Mouse (Mus musculus): ENCODE measurements around the gene Aass.
"Not testable (repeated sequence)": the region's sequence is repeated elsewhere in the genome, so short reads cannot be mapped to it uniquely, and the experiment has no call there.

Gene Aass

DNA sequence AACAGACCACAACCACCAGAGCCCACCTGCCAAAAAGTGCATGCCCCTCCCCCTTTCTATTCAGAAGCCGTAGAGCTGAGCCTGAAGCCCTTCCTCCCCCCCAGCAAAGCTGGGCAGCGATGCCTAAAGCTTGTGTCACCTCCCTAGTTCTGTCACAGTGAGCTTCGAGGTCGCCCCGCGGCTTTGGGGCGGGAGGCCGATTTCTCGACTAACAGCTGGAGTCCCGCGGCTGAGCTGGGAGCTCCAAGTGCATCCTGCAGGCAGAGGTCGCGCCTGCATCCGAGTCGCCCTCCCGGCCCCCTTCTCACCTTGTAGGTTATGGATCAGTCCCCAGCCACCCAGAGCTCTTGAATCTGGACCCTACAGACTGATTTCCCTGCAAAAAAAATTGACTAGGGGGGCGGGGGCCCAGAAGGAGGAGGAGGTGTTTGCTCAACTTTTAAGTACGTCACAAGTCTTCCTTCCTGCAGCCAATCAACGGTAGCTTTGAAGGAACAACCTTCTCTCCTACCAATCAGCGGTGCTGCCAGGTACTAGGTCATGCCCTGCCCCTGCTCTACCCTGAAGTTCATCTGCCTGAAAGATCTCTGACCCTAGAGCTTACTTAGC lies at the start of gene Aass:
TSS of gene Aass (minus strand) at position 414 of the 609 bp plus-strand sequence.
- no peak for DNase-seq (ENCODE audit: low spot score in 2 of 2)

DNA sequence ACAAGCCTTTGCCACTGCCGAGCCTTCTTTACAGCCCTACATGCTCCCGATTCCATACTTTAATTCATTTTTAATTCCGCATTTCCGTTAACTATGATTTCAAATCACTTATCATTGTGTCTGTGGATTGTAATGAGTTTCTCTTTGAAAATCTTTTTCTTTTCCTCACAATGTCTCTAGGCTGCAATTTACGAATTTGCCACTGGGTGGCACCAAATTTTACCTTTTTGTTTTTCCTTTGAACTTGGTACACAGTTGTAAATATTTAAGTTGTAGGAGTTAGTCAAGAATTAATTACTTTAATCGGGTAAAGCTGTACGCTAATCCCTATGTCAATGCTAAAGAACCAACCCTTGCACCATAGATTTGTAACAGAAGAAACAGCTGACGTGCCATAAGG lies 47.3 kb upstream of the Aass start:
- DNase-seq (ENCODE audit: low spot score in 2 of 2), result no peak

- DNase-seq (ENCODE audit: low spot score in 2 of 2), result not testable (repeated sequence)
These were observed 31.0 kb upstream of the Aass start for GRCm38 (mm10) chr6:23163824-23164223.

- DNase-seq (ENCODE audit: low spot score in 2 of 2), result not testable (repeated sequence)
These were observed 23.6 kb upstream of the Aass start for GRCm38 (mm10) chr6:23156357-23156756.

DNA sequence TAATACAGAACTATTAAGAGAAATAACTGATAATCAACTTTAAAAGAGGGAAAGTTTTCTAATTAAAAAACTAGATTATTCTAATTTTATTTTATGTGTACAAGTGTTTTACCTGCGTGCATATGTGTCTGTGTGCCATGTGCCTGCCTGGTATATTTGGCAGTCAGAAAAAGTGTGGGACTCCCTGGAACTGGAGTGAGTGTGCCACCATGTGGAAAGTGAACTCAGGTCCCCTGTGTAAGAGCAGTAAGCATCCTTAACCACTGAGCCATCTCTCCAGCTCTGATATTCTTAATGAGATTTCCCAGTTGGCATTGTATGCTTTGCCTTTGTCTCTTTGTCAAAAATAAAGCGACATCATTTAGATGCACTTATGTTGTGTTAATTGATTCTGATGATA lies 20.3 kb upstream of the Aass start:
- no peak for DNase-seq (ENCODE audit: low spot score in 2 of 2)

DNA sequence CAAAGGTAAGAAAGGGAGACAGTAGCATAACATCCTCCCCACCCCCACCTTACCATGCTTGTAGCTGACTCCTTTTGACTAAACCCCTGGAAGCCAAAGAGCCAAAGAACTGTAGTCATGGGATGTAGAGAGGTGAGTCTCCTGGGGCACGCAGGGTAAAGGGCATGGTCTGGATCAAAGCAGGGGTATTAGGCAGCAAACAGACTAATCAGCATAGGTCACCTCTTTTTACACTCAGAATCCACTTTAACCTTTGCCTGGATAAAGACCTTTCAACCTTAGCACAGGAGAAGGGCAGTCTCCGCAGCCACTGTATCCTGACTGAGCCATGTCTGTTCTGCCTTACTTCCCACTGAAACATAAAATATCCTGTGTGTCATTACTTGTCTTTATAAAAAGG lies 14.4 kb upstream of the Aass start:
- no peak for DNase-seq (ENCODE audit: low spot score in 2 of 2)

GRCm38 (mm10) chr6:23143980-23144379 lies 11.2 kb upstream of the Aass start:
- no peak for DNase-seq (ENCODE audit: low spot score in 2 of 2)

DNA sequence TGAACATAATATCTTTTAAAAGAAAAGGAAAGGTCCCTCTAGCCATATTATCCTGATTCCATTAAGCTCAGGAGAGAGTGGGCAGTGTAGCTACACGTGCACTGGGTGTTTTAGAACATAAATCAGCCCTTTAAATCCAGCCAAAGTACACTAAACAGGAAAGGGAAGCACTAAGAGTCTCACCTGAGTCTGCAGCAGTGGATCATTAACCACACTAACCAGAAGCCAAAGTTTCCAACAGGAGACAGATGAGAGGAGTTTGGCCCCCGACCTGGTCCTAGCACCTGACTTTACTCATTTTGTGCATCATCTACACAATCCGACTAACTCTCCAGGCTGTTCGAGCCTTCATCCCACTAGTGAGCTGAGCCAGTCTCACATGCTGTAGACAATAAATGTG lies 1.8 kb downstream of the Aass start:
- DNase-seq (ENCODE audit: low spot score in 2 of 2), result no peak

DNA sequence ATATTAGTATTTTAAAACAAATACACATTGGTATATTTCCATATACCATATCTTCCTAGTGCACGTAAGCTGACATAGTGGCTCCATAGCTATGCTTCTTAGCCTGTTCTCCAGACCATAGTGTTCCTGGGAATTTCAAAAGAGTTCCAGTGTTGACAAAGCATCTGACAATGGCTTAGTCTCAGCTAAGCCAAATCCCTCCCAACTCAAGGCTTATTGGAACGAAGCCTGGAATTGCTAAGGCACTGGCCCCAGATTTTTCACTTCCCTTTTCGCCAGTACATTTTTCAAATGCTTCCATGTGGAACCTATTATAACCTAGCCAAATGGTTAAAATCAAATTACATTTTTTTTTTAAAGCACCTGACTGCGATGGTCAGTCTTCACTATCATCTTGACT lies 3.6 kb downstream of the Aass start:
- DNase-seq (ENCODE audit: low spot score in 2 of 2), result no peak

DNA sequence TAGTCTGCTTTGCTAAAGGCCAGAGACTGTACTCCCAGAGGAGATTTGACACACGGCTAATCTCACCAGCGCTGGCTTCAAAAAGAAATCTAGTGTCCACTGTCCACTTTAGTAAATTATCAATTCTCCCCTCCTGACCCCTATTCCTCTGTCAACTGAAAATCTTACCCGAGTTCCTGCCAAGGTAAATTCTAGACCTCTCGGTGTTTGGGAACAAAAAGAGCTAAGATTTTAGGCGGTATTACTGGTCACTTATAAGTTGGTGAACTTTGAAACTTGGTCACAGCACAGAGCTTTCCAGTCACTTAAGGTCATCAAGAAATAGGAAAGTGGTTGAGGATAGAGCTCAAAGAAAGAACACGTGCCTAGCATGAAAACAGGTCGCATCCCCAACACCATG lies 6.1 kb downstream of the Aass start:
- no peak for DNase-seq (ENCODE audit: low spot score in 2 of 2)

DNA sequence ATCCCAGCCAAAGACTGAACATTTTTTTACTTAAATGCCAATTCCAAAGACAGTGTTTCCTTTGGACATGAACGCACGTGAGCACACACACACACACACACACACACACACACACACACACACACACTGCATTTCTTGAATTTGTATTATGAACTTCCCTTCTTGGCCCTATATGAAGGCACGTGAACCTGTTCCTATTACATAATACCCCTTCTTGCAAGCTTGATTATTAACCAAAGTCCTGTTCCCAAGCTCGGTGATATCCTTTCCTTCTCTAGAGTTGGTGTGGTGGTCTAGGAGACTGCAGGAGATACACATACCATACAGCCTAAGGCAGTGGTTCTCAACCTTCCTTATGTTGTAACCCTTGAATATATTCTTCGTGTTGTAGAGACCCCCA lies 7.0 kb downstream of the Aass start:
- DNase-seq (ENCODE audit: low spot score in 2 of 2), result no peak

DNA sequence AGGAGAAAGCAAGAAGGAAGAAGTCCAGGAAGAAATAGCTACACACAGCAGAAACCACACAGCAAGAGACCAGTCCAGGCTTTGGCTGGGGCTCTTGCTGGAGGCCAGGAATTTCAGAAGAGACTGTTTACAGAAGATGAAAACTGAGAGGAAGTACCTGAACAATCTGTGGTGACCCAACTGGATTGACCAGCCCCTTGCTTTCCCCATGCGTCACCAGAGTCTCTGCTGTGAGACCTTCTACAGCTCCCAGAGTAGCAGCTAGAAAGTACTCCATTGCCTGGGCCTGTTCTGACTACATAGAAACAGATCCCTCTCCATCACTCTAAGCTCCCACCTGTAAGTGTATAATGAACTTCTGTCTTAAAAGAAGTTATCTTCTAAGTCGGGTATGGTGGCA lies 8.0 kb downstream of the Aass start:
- DNase-seq (ENCODE audit: low spot score in 2 of 2), result no peak

GRCm38 (mm10) chr6:23122934-23123333 lies 9.9 kb downstream of the Aass start:
- DNase-seq (ENCODE audit: low spot score in 2 of 2), result no peak

- no peak for DNase-seq (ENCODE audit: low spot score in 2 of 2)
These were observed 18.0 kb downstream of the Aass start for GRCm38 (mm10) chr6:23114781-23115180.

DNA sequence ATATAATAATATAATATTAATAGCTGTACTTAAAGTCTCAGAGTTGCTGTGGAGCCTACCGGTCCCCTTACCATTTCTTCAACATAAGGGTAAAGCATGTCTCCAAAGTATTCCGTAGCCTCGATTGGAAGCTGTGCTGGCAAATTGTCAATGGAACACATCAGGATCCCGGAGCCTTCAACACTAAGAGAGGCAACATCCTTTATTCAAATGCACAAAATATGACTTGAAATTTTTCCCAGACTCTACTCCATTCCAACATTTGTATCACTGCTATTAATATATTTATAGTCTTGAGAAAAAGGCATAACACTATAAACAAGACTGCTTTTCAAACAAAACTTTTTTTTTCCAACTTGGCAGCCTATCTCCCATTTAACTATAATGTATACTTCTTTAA lies 25.7 kb downstream of the Aass start:
- no peak for DNase-seq (ENCODE audit: low spot score in 2 of 2)

- no peak for DNase-seq (ENCODE audit: low spot score in 2 of 2)
These were observed 26.4 kb downstream of the Aass start for GRCm38 (mm10) chr6:23106373-23106772.

DNA sequence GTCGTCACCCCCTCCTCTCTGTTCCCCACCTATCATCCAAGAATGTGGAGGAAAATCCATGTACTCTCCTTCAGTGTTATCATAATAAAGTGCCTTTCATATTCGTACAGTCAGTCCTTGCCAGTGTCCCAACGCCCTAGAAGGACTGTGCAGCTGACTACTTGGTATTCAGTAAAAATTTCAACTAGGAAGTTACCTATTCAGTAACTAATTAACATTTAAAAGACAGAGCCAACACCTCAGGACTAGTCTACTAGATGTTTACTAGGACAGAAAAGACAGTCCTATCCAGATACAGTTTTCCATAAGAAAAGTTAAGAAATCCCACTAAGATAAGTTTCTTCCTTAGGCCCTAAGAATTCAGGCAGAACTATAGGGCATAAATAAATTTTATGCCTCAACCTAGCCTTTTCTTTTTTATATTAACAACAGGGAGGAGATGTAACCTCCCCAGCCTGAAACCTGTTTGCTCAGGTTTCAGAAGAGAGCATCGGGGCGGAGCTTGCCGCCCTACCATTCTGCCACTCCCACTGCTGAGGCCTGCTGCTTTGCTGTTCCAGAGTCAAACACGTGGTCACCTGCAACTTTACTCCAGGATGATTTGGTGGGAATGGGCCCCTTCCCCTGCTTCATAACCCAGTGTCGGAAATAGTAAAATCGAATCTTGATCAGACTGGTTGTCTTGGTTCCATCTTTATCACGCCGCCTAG lies 42.3 kb downstream of the Aass start:
- not testable (repeated sequence) for DNase-seq (ENCODE audit: low spot score in 2 of 2)

DNA sequence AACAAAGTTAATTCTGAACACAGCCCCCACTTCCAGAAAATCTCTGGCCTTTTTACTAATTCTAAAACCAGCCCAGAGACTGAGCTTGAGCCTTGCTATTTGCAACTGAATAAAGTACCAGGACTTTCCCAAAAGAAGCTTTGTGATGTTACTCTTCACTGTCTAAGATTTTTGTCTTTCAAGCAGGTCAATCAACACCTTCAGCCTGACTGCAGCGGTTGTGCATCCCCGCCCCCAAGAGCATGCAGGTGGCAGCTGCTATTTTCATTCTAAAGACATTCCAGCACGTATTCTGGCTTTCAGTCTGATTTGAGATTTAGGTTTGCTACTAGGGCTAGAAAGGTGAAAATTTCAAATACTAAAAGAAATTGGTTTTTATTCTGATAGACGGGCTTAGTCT lies 43.5 kb downstream of the Aass start:
- DNase-seq (ENCODE audit: low spot score in 2 of 2), result not testable (repeated sequence)

DNA sequence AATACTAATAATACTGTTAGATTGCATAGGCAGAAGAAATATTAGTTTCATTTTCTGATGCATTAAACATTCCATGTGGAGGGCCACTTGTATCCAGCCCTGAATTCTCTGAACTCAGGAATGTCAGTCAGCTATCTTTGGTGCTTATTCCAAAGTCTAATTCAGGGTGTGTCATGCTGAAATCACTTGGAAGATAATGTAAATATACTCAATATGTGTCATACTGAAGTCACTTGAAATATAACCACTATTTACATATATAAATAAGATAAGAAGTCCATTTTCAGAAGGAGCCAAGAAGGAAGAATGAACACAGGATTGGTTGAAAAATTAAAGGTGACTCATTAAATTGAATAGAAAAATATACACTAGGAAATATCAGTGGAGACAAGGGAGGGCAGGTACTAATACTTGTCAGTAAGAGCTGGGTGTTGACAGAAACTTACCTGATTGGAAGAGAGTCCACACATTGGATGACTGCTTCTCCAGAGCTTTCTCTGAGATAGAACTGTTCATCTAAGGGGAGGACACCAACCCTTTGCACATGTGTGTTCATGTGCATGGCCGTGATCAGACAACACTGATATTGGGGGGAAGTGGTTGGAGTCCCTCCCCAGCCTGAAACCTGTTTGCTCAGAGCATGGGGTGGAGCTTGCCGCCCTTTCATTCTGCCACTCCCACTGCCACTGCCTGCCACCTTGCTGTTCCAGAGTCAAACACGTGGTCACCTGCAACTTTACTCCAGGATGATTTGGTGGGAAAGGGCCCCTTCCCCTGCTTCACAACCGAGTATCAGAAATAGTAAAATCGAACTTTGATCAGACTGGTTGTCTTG lies 48.0 kb downstream of the Aass start:
- DNase-seq (ENCODE audit: low spot score in 2 of 2), result no peak

DNA sequence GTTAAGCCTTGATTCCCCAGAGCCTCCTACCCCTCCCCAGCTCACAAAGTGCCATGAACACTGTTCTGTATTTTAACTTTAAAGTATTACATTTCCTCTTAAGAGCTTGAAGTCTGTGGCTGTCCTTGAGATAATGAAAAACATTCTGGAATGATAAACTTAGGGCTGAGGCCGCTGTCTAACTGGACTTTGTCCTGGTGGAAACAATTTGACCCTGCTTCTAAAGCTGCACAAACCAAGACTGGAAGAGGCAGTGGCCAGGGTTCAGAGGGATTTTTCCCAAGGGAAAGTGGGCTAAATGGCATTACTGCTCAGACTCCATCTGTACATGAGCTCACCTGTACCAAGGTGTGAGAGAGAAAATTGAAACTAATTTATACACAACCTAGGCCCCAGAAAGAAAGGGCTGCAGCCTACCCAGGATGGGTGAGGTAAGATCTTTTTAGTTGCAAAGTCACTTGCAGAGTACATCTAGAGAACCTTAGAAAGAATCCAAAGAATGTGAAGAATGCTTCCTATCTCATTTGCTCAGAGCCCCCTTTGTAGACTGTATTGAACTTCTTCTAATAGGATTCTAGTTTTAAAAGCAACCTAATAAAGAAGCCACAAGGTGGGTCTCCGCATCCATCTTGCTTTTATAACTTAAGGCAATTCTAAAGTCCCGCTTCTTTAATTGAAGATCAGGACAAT lies 52.6 kb downstream of the Aass start:
- DNase-seq (ENCODE audit: low spot score in 2 of 2), result no peak

DNA sequence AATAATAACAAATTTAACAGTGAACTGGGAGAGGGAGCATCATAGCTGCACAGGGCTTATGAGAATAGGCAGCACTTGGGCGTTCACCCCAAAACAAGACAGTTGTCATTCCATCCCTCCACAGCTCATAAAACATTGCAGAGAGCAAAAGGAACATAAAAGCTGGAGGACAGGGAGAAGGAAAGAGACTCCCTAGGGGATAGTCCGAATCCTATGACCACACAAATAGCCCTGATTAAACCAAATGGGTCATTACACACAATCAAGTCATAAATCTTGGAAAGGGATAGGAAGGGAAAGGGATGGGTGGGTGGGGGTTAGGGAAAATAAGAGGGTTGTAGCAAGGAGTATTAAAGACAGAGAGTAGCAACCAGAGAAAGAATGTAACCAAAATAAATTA lies 54.5 kb downstream of the Aass start:
- no peak for DNase-seq (ENCODE audit: low spot score in 2 of 2)

DNA sequence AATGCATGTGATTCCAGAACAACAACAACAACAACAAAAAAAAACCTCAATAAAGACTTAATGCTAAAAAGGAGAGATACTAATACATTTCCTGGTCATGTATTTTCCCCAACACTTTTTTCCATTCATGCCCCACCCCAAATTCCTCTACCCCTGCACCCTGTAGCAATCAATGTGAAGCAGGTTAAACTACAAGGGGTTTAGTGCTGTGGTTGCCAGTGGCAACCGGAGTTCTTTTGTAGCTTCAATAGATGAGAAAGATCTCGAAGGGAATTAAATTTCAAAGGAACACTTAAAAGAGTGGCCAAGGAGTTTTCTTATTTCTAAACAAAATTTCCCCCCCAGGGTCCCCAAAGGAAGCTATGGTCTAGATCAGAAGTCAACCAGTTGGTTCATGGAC lies 56.7 kb downstream of the Aass start:
- no peak for DNase-seq (ENCODE audit: low spot score in 2 of 2)
